Mouse (Mus musculus) heart, embryonic 11.5 days (tissue): ENCODE results near the gene Gm21292. TPM values are rescaled to one million over a fixed set of nuclear protein-coding genes. Genes with fewer than 3 reads are reported as not detected.
"Not testable (repeated sequence)": the region's sequence is repeated elsewhere in the genome, so short reads cannot be mapped to it uniquely, and the experiment has no call there.

Experiments
- ATAC-seq: fragments of 200-750 bp; cut with Nextera tagmentation; replicated peaks from 2 replicates; pipeline ENCODE4 v1.8.0; 2017; ENCODE audit warnings: moderate library complexity; ENCODE audit not compliant: insufficient number of reproducible peaks, low FRiP score, low TSS enrichment
- H3K27ac ChIP-seq: fragments of 300-500 bp; sonication (generic); 2 replicates; pipeline ENCODE4 v1.5.1; 2014; ENCODE audit warnings: mild to moderate bottlenecking, low read depth, low read length
- H3K27me3 ChIP-seq: fragments of 300-500 bp; sonication (generic); 2 replicates; pipeline ENCODE4 v1.6.1; 2014; ENCODE audit warnings: mild to moderate bottlenecking, low read length, mixed read lengths; ENCODE audit not compliant: control insufficient read depth, insufficient read depth
- H3K36me3 ChIP-seq: fragments of 300-500 bp; sonication (generic); 2 replicates; pipeline ENCODE4 v1.6.1; 2014; ENCODE audit warnings: mild to moderate bottlenecking, low read length, moderate library complexity, mixed read lengths; ENCODE audit not compliant: control insufficient read depth, insufficient read depth
- H3K4me1 ChIP-seq: fragments of 300-500 bp; sonication (generic); 2 replicates; pipeline ENCODE4 v1.6.1; 2014; ENCODE audit warnings: low read length; ENCODE audit not compliant: control insufficient read depth, insufficient read depth
- H3K4me2 ChIP-seq: fragments of 300-500 bp; sonication (generic); 2 replicates; pipeline ENCODE4 v1.6.1; 2014; ENCODE audit warnings: mild to moderate bottlenecking, moderate library complexity
- H3K4me3 ChIP-seq: fragments of 300-500 bp; sonication (generic); 2 replicates; pipeline ENCODE4 v1.5.1; 2014; ENCODE audit warnings: low read depth, low read length
- H3K9ac ChIP-seq: fragments of 300-500 bp; sonication (generic); 2 replicates; pipeline ENCODE4 v1.6.1; 2014; ENCODE audit warnings: mild to moderate bottlenecking, low read depth, low read length, moderate library complexity
- H3K9me3 ChIP-seq: fragments of 300-500 bp; sonication (generic); replicated peaks from 2 replicates; pipeline ENCODE4 v1.6.1; 2016; ENCODE audit warnings: low read length; ENCODE audit not compliant: control insufficient read depth
- WGBS: fragments of 180-500 bp; shearing (Covaris S2); extraction: QIAGEN DNeasy Blood & Tissue Kit; methylation state at CpG from one replicate; pipeline ENCODE4 v1.1.7; 2014; ENCODE audit not compliant: insufficient replicate concordance; 5-methylcytosine and 5-hydroxymethylcytosine counted together
- polyA plus RNA-seq: library from polyadenylated mRNA; unstranded; fragments of >200 nt; fragmentation: Nextera tagmentation; extraction: Ambion mirVana; gene quantifications from 2 replicates; pipeline ENCODE4 v1.2.1, GENCODE M21; 2014

Gene Gm21292
- not detected in 2 replicates for polyA plus RNA-seq

GRCm38 (mm10) chrY:9133824-9134223, at the start of gene Gm21292:
Gm21292 (minus strand) TSS chrY:9133924.
- ATAC-seq, H3K9me3 ChIP-seq, H3K27ac ChIP-seq, H3K4me3 ChIP-seq, H3K4me2 ChIP-seq, H3K27me3 ChIP-seq, H3K36me3 ChIP-seq, H3K4me1 ChIP-seq, H3K9ac ChIP-seq: not testable (repeated sequence)
- no CpG with 5 or more reads among the region's 2 CpGs for WGBS

Other genes with a start within 250 kb of the Gm21292 start
- not detected in 2 replicates for gene Gm21721, start 68.3 kb upstream of the Gm21292 start, polyA plus RNA-seq
- gene Gm21812, start 213.3 kb upstream of the Gm21292 start, polyA plus RNA-seq = not detected in 2 replicates